Mouse (Mus musculus): Measurements from ENCODE around the gene Gale. TPM values are rescaled to one million over a fixed set of nuclear protein-coding genes. Genes with fewer than 3 reads are reported as not detected.

The Gale gene
- polyA plus RNA-seq, 1 experiment from 2014 or later, result 62.2 TPM

DNA sequence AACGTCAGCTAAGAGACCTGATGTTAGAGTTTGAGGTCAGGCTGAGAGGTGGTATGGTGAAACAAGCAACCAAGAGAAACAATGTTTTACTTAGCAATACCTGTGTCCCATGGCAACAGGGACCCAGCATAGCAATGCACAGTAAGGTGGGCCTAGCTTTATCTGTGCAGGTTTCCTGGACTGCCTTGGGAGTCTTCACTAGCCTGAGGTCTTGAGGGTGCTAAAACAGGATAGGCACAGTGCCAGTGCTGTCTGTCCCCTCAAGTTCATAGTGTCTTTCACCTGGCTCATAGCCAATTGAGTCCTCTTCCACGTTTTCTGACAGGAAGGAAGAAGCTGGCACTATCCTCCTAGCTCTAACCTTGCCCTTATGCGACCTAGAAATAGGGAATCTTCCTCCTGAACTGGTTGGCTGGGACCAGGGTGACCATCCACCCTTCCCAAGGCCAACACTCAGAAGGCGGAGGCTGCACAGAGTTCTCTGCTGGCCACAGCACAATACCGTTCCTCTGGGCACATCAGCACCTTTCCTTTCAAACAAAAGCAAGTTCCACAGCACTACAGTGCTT, 40.7 kb downstream of the Gale start:
- Histone ChIP-seq H3K4me3 (ENCODE audit: low read depth, low read length) (no peak overlapping the region), H3K4me1 (replicated peaks; ENCODE audit: control insufficient read depth, insufficient read depth, low read length) (no peaks in the 10 kb centered on the region), H3K4me2 (ENCODE audit: low read length) (no peak overlapping the region), H3K27me3 (replicated peaks; ENCODE audit: control insufficient read depth, insufficient read depth, low read length) (no peaks in the 10 kb centered on the region), H3K27ac (ENCODE audit: low read depth) (no peak overlapping the region), H3K36me3 (ENCODE audit: control insufficient read depth, insufficient read depth, low read length) (peaks cover 70% of the 10 kb centered on the region), H3K9me3 (ENCODE audit: control insufficient read depth, low read length) (no peaks in the 10 kb centered on the region), H3K9ac (ENCODE audit: low read length) (no peak overlapping the region)
- DNase-seq (ENCODE audit: low spot score) (no peak), ATAC-seq (replicated peaks; ENCODE audit: low FRiP score, low TSS enrichment, low read depth) (no peak)
- 88% methylated on average over 5 of the region's 5 CpGs for WGBS

DNA sequence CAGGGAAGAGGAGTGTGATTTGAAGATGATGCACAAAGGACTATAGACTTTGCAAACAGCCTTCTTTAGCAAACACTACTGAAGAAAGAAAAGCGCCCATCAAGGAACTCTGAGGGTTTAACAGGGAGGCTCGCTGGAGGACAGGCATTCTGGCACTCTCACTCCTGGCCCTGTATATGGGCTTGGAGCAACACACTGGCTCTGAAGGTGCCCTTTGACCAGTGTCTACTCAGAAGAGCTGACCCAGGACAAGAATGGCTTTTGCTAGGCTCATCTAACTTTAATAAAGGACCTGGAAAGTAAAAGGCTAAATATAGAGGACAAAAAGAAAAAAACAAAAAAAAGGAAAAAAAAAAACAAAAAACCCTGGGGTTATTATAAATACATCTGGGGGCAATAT, 41.4 kb downstream of the Gale start:
- no peak for ATAC-seq (replicated peaks; ENCODE audit: low FRiP score, low TSS enrichment, low read depth)
- WGBS, result 88% methylated on average over 2 of the region's 2 CpGs
- Histone ChIP-seq H3K4me3 (ENCODE audit: low read depth, low read length) (no peak overlapping the region), H3K27me3 (replicated peaks; ENCODE audit: control insufficient read depth, insufficient read depth, low read length) (no peaks in the 10 kb centered on the region), H3K27ac (ENCODE audit: low read depth) (no peak overlapping the region), H3K9ac (ENCODE audit: low read length) (no peak overlapping the region), H3K36me3 (ENCODE audit: control insufficient read depth, insufficient read depth, low read length) (peaks cover 77% of the 10 kb centered on the region), H3K4me1 (replicated peaks; ENCODE audit: control insufficient read depth, insufficient read depth, low read length) (no peaks in the 10 kb centered on the region), H3K4me2 (ENCODE audit: low read length) (no peak overlapping the region), H3K9me3 (ENCODE audit: control insufficient read depth, low read length) (no peaks in the 10 kb centered on the region)
- DNase-seq (ENCODE audit: low spot score), result no peak

DNA sequence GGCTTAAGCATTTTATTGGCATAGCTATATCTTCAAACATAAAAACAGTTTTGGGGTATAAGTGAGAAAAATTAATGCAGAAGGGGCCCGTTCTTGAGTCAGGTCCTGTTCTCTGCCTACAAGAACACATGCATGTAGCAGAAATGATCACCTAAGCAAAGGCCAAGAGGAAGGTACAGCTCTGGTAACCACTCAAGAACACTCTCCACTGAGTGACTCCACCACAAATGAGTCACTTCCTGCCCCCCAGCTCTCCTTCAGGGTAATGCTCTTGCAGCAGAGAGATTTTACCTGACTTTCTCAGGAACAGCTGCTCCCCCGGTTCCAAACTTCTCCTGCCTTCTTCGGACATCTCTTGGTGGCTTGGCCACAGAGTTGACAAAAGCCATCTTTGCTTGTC, 43.3 kb downstream of the Gale start:
- WGBS, result 89% methylated on average over 3 of the region's 3 CpGs
- Histone ChIP-seq H3K4me3 (ENCODE audit: low read depth, low read length) (no peak overlapping the region), H3K4me2 (ENCODE audit: low read length) (no peak overlapping the region), H3K36me3 (ENCODE audit: control insufficient read depth, insufficient read depth, low read length) (peaks cover 94% of the 10 kb centered on the region), H3K9me3 (ENCODE audit: control insufficient read depth, low read length) (no peaks in the 10 kb centered on the region), H3K4me1 (replicated peaks; ENCODE audit: control insufficient read depth, insufficient read depth, low read length) (no peaks in the 10 kb centered on the region), H3K9ac (ENCODE audit: low read length) (no peak overlapping the region), H3K27ac (ENCODE audit: low read depth) (no peak overlapping the region), H3K27me3 (replicated peaks; ENCODE audit: control insufficient read depth, insufficient read depth, low read length) (no peaks in the 10 kb centered on the region)
- DNase-seq (ENCODE audit: low spot score) (no peak), ATAC-seq (replicated peaks; ENCODE audit: low FRiP score, low TSS enrichment, low read depth) (no peak)

DNA sequence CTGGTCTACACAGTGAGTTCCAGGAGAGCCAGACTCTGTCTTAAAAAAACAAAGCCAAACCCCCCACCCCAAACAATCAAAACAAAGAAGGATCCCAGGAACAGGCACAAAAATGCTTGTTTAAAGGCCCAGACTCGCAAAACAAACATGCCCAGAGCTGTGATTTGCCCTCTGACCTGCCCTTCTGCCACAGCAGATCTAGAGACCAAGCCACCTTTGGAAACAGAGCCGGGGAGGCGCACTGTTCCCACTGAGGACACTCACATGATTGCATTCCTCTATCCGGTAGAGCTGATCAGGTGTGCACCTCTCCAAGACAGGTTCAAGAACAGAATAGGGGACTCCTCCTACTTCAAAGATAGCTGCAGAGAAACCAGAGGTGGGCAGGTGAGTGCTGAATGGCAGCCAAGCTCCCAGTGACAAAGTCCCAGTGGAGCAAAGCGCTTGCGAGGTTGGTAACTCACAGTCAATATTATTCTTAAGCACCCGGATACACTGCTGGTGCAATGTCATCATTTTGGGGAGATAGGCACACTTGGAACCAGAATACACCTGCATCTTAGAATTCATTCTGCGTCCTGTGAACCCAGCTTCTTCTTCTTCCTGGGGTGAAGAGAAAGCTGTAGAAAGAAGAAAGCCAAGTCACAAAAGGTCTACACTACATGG, 45.4 kb downstream of the Gale start:
- Histone ChIP-seq H3K9me3 (ENCODE audit: control insufficient read depth, low read length) (no peaks in the 10 kb centered on the region), H3K36me3 (ENCODE audit: control insufficient read depth, insufficient read depth, low read length) (peaks cover 91% of the 10 kb centered on the region), H3K27me3 (replicated peaks; ENCODE audit: control insufficient read depth, insufficient read depth, low read length) (no peaks in the 10 kb centered on the region), H3K4me3 (ENCODE audit: low read depth, low read length) (no peak overlapping the region), H3K4me2 (ENCODE audit: low read length) (no peak overlapping the region), H3K27ac (ENCODE audit: low read depth) (no peak overlapping the region), H3K9ac (ENCODE audit: low read length) (no peak overlapping the region), H3K4me1 (replicated peaks; ENCODE audit: control insufficient read depth, insufficient read depth, low read length) (no peaks in the 10 kb centered on the region)
- DNase-seq (ENCODE audit: low spot score) (no peak), ATAC-seq (replicated peaks; ENCODE audit: low FRiP score, low TSS enrichment, low read depth) (no peak)
- 90% methylated on average over 8 of the region's 8 CpGs for WGBS

DNA sequence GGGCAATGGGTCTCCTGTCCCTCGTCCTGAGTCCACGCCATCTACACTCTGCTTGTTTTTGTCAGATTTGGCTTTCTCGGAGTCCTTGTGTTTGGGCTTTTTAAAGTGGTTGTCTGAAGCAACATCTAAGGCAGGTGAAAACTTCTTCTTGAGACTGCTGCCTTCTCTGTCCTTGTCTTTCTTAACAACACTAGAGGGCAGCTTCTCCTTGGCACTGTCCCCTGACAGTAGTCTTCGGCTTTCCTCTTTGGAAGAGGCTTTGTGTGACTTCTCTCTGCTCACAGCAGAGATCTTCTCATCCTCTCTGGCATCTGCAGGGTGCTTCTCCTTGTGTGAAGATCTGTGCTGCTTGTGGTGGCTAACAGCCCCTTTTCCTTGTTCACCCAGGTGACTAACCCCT, 47.1 kb downstream of the Gale start:
- H3K27ac ChIP-seq (ENCODE audit: low read depth), result no peak overlapping the region
- WGBS, result 97% methylated on average over 4 of the region's 4 CpGs
- DNase-seq (ENCODE audit: low spot score), result no peak

DNA sequence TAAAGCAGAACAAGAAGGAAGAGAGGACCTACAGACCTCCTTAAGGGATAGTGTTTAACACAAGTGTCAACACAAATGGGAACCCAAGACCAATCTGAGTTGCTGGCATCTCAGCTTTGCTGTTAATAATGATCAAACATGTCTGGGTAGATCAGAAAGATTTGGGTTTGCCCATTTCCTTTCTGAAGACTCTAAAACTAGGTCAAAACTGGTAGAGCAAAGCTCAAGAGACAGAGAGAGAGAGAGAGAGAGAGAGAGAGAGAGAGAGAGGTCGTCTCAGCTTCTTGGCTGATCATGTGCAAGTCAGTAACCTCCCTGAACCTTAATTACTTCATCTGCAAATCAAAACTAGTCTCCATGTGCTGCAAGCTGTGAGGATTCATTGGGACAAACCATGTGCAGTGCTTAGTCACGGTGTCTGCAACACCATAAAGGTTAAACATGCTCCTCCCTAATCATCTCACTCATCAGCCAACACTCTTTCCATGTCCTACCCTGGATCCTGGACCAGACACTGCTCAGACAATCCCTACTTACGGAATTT, 52.6 kb downstream of the Gale start:
- H3K27me3 ChIP-seq (replicated peaks; ENCODE audit: control insufficient read depth, insufficient read depth, low read length), result no peaks in the 10 kb centered on the region
- H3K27ac ChIP-seq (ENCODE audit: low read depth), result no peak overlapping the region
- no peak overlapping the region for H3K9ac ChIP-seq (ENCODE audit: low read length)
- H3K4me3 ChIP-seq (ENCODE audit: low read depth, low read length), result no peak overlapping the region
- WGBS, result 88% methylated on average over 3 of the region's 3 CpGs
- H3K36me3 ChIP-seq (ENCODE audit: control insufficient read depth, insufficient read depth, low read length), result peaks cover 27% of the 10 kb centered on the region
- no peak overlapping the region for H3K4me2 ChIP-seq (ENCODE audit: low read length)
- DNase-seq (ENCODE audit: low spot score) (no peak), ATAC-seq (replicated peaks; ENCODE audit: low FRiP score, low TSS enrichment, low read depth) (no peak)
- no peaks in the 10 kb centered on the region for H3K9me3 ChIP-seq (ENCODE audit: control insufficient read depth, low read length)
- H3K4me1 ChIP-seq (replicated peaks; ENCODE audit: control insufficient read depth, insufficient read depth, low read length), result peaks cover 9% of the 10 kb centered on the region

More for the DNA sequence above, 47.1 kb downstream of the Gale start:
- Histone ChIP-seq H3K4me3 (ENCODE audit: low read depth, low read length) (no peak overlapping the region), H3K4me1 (replicated peaks; ENCODE audit: control insufficient read depth, insufficient read depth, low read length) (no peaks in the 10 kb centered on the region), H3K27me3 (replicated peaks; ENCODE audit: control insufficient read depth, insufficient read depth, low read length) (no peaks in the 10 kb centered on the region), H3K4me2 (ENCODE audit: low read length) (no peak overlapping the region), H3K36me3 (ENCODE audit: control insufficient read depth, insufficient read depth, low read length) (peaks cover 77% of the 10 kb centered on the region), H3K9ac (ENCODE audit: low read length) (no peak overlapping the region), H3K9me3 (ENCODE audit: control insufficient read depth, low read length) (no peaks in the 10 kb centered on the region)
- no peak for ATAC-seq (replicated peaks; ENCODE audit: low FRiP score, low TSS enrichment, low read depth)

Other genes with a start within 250 kb of the Gale start
- 2.5 and 3.8 TPM in 2 replicates for gene Il22ra1, start 235.6 kb upstream of the Gale start, polyA plus RNA-seq (2014; fragmentation: Nextera tagmentation; extraction: Ambion mirVana)
- 0.51 and 0.65 TPM in 2 replicates for gene Myom3, start 204.0 kb upstream of the Gale start, polyA plus RNA-seq (2014; fragmentation: Nextera tagmentation; extraction: Ambion mirVana)
- gene Srsf10, start 108.0 kb upstream of the Gale start, polyA plus RNA-seq (2014; fragmentation: Nextera tagmentation; extraction: Ambion mirVana), result 271 and 273 TPM in 2 replicates
- gene Pnrc2, start 89.9 kb upstream of the Gale start, polyA plus RNA-seq (2014; fragmentation: Nextera tagmentation; extraction: Ambion mirVana), result 167 and 175 TPM in 2 replicates
- 0.24 and 0.44 TPM in 2 replicates for gene Cnr2, start 68.3 kb upstream of the Gale start, polyA plus RNA-seq (2014; fragmentation: Nextera tagmentation; extraction: Ambion mirVana)
- gene Fuca1, start 43.0 kb upstream of the Gale start, polyA plus RNA-seq (2014; fragmentation: Nextera tagmentation; extraction: Ambion mirVana), result 108 and 110 TPM in 2 replicates
- 91.1 and 93.9 TPM in 2 replicates for gene Hmgcl, start 17.3 kb upstream of the Gale start, polyA plus RNA-seq (2014; fragmentation: Nextera tagmentation; extraction: Ambion mirVana)
- 109 and 111 TPM in 2 replicates for gene Lypla2, start 8.9 kb downstream of the Gale start, polyA plus RNA-seq (2014; fragmentation: Nextera tagmentation; extraction: Ambion mirVana)
- gene Pithd1, start 23.5 kb downstream of the Gale start, polyA plus RNA-seq (2014; fragmentation: Nextera tagmentation; extraction: Ambion mirVana), result 46.5 and 50.1 TPM in 2 replicates
- 42.3 and 44.0 TPM in 2 replicates for gene Eloa, start 58.0 kb downstream of the Gale start, polyA plus RNA-seq (2014; fragmentation: Nextera tagmentation; extraction: Ambion mirVana)
- 575 and 596 TPM in 2 replicates for gene Rpl11, start 89.7 kb downstream of the Gale start, polyA plus RNA-seq (2014; fragmentation: Nextera tagmentation; extraction: Ambion mirVana)
- 325 and 351 TPM in 2 replicates for gene Id3, start 179.8 kb downstream of the Gale start, polyA plus RNA-seq (2014; fragmentation: Nextera tagmentation; extraction: Ambion mirVana)
- gene E2f2, start 208.7 kb downstream of the Gale start, polyA plus RNA-seq (2014; fragmentation: Nextera tagmentation; extraction: Ambion mirVana), result 4.1 and 5.0 TPM in 2 replicates
- gene Asap3, start 242.6 kb downstream of the Gale start, polyA plus RNA-seq (2014; fragmentation: Nextera tagmentation; extraction: Ambion mirVana), result 4.6 and 4.9 TPM in 2 replicates

Measured in intestine, embryonic 14.5 days (tissue).